Comparison of ENCODE assay signal across 30 mouse cellular contexts in genomic region chr6:145069397-145069796, GRCm38 (mm10). TPM values are rescaled to one million over a fixed set of nuclear protein-coding genes. Genes with fewer than 3 reads are reported as not detected.
DNase-seq lines count a peak whose midpoint lies in the region; ATAC-seq and TF ChIP-seq lines count a peak whose summit lies in the region.
"Had no signal": no experiment of that assay in that cellular context is flagged by ENCODE, and none has a peak within 500 bp of the region (broad histone marks: within the 10 kb centered on the region; RNA-seq: fewer than 3 reads in every experiment).

No protein-coding gene starts in this region.

- H3K4me1 ChIP-seq in heart, embryonic 10.5 days, result peaks cover 14% of the 10 kb centered on the region; the same call in 1 of the 2 replicates
- peaks cover under 1 to 17% of the 10 kb centered on the region in 2 experiments; a peak in 3 of 4 replicates for H3K4me1 ChIP-seq in ES-E14 (ENCODE audit: control insufficient read depth in 2 of 2, insufficient read depth in 2 of 2, low read length in 2 of 2, poor library complexity in 1 of 2)
- H3K4me1 ChIP-seq: embryonic facial prominence, embryonic 13.5 days; heart, embryonic 12.5 days; heart, embryonic 15.5 days; intestine, embryonic 15.5 days had no signal

- H3K9ac ChIP-seq in ES-E14 (ENCODE audit: insufficient read depth, low read depth, low read length, poor library complexity, severe bottlenecking), result peak overlapping the region; percentile 10; the same call in 1 of the 2 replicates
- H3K9ac ChIP-seq: embryonic facial prominence, embryonic 13.5 days; forebrain, embryonic 12.5 days; forebrain, embryonic 15.5 days; heart, embryonic 12.5 days; heart, embryonic 15.5 days; hindbrain, embryonic 13.5 days; intestine, embryonic 15.5 days had no signal

- H3K9me3 ChIP-seq in heart, embryonic 10.5 days, result no peaks in the 10 kb centered on the region
- no peaks in the 10 kb centered on the region for H3K9me3 ChIP-seq in ES-E14 (ENCODE audit: control insufficient read depth, insufficient read depth, low read depth, low read length)
- H3K9me3 ChIP-seq: embryonic facial prominence, embryonic 10.5 days; embryonic facial prominence, embryonic 13.5 days; forebrain, embryonic 12.5 days; forebrain, embryonic 15.5 days; heart, embryonic 12.5 days; heart, embryonic 15.5 days; hindbrain, embryonic 10.5 days; hindbrain, embryonic 13.5 days; intestine, embryonic 15.5 days had no signal

- in situ Hi-C loops in ES-E14 (cut with MboI; ENCODE audit: low sequenced_read_pairs in 2 of 2, unreplicated experiment in 2 of 2), result no loop called here

- no peak overlapping the region for H3K27ac ChIP-seq in heart, embryonic 10.5 days
- H3K27ac ChIP-seq in ES-E14 (ENCODE audit: insufficient read depth, low read depth, low read length, poor library complexity, severe bottlenecking), result no peak overlapping the region
- H3K27ac ChIP-seq: embryonic facial prominence, embryonic 10.5 days; embryonic facial prominence, embryonic 13.5 days; forebrain, embryonic 12.5 days; forebrain, embryonic 15.5 days; heart, embryonic 15.5 days; hindbrain, embryonic 10.5 days; hindbrain, embryonic 13.5 days; intestine, embryonic 15.5 days had no signal

- H3K36me3 ChIP-seq in heart, embryonic 10.5 days, result no peaks in the 10 kb centered on the region
- H3K36me3 ChIP-seq in ES-E14 (ENCODE audit: control insufficient read depth, insufficient read depth, low read length, poor library complexity, severe bottlenecking), result peaks cover 27% of the 10 kb centered on the region
- H3K36me3 ChIP-seq: embryonic facial prominence, embryonic 10.5 days; embryonic facial prominence, embryonic 13.5 days; forebrain, embryonic 12.5 days; forebrain, embryonic 15.5 days; heart, embryonic 12.5 days; heart, embryonic 15.5 days; hindbrain, embryonic 13.5 days; intestine, embryonic 15.5 days had no signal

- intact Hi-C loops in heart, postnatal 25 days (cut with DNase I), result no loop called here

- peaks cover 8% of the 10 kb centered on the region for H3K27me3 ChIP-seq in heart, embryonic 10.5 days (ENCODE audit: insufficient read depth, poor library complexity, severe bottlenecking)
- H3K27me3 ChIP-seq: CH12.LX; forebrain, embryonic 12.5 days; forebrain, embryonic 15.5 days had no signal

- 92% methylated on average over 7 of the region's 7 CpGs for WGBS in heart, embryonic 10.5 days

- peak; percentile 42 to 56; a peak in 3 of 4 replicates for ATAC-seq in hematopoietic stem cell, adult 5-6 weeks (replicated peaks in 1 of 2; ENCODE audit: insufficient read depth in 1 of 2, low FRiP score in 2 of 2, low TSS enrichment in 1 of 2, low read depth in 1 of 2, poor library complexity in 2 of 2, severe bottlenecking in 2 of 2)
- ATAC-seq: forebrain, embryonic 15.5 days; hindbrain, embryonic 16.5 days; intestine, embryonic 15.5 days had no signal

- no peak overlapping the region for H3K4me3 ChIP-seq in heart, embryonic 10.5 days
- no peak overlapping the region for H3K4me3 ChIP-seq in ES-E14 (ENCODE audit: insufficient read depth in 1 of 2, low read depth in 1 of 2, low read length in 2 of 2, poor library complexity in 1 of 2, severe bottlenecking in 1 of 2)
- H3K4me3 ChIP-seq: embryonic facial prominence, embryonic 10.5 days; embryonic facial prominence, embryonic 13.5 days; erythroblast, embryonic 14.5 days; forebrain, embryonic 12.5 days; forebrain, embryonic 15.5 days; heart, embryonic 12.5 days; heart, embryonic 15.5 days; hindbrain, embryonic 10.5 days; hindbrain, embryonic 13.5 days; intestine, embryonic 15.5 days had no signal

- peak; percentile 51 for DNase-seq in heart, embryonic 10.5 days (ENCODE audit: low spot score)
- no peak for DNase-seq in heart, postnatal 25 days (ENCODE audit: low spot score)
- DNase-seq in ES-E14 (ENCODE audit: low read depth, low spot score) (no peak), ZHBTc4 (ENCODE audit: low read depth, low spot score) (peak; percentile 66)
- no peak for DNase-seq in layer of hippocampus, adult 9-10 months (ENCODE audit: low spot score)
- DNase-seq in layer of hippocampus, postnatal 36 days, result no peak
- no peak for DNase-seq in spleen, postnatal 36 days (ENCODE audit: low spot score in 2 of 2)
- DNase-seq: adrenal gland, postnatal 25 days; B cell, adult 2 months; cerebellum, adult 2 months; cerebellum, adult 9-11 months; cerebellum, postnatal 25 days; embryo, embryonic 11 days; gastrocnemius, postnatal 25 days; heart, postnatal 10 days; kidney, adult 11 months had no signal

TF ChIP-seq in ES-E14, 5 proteins besides CTCF, POLR2A, EP300 and RAD21:
- TF ChIP-seq CHD2 (IDR thresholded peaks at IDR 0.05; ENCODE audit: low read depth, low read length) (no peak), MAFK (IDR thresholded peaks at IDR 0.05; ENCODE audit: insufficient read depth, low read depth, low read length) (no peak), HCFC1 (IDR thresholded peaks at IDR 0.05; ENCODE audit: borderline replicate concordance, insufficient read depth, low read length) (no peak), ZC3H11A (IDR thresholded peaks at IDR 0.05; ENCODE audit: borderline replicate concordance, low read depth, low read length) (no peak), ZNF384 (IDR thresholded peaks at IDR 0.05; ENCODE audit: low read depth, low read length) (no peak)

RNA-seq across cellular contexts. Expression of gene Bcat1, which starts 6.6 kb away (rescaled TPM):
- 33.2 and 49.6 TPM in 2 replicates for polyA plus RNA-seq in heart, embryonic 10.5 days (2016; fragmentation: Nextera tagmentation; extraction: Ambion mirVana)
- total RNA-seq in heart, postnatal 25 days (2021), result 1 to 10 TPM; 1.5 to 1.6 TPM
- 121 and 180 TPM in 2 replicates for total RNA-seq in ES-E14 (2012; rRNA removed)
- 0.79 TPM in 1 of 2 replicates, not detected in the other for total RNA-seq in hematopoietic stem cell, adult 5-6 weeks (2017)
- total RNA-seq in layer of hippocampus, postnatal 36 days (2021), result 100 to 1,000 TPM; 100 to 102 TPM
- total RNA-seq: MEL had no signal
- polyA plus RNA-seq: erythroblast, embryonic 14.5 days had no signal

RNA-seq across cellular contexts. Expression of gene Lrmp, which starts 46.1 kb away (rescaled TPM):
- polyA plus RNA-seq in heart, embryonic 10.5 days (2016; fragmentation: Nextera tagmentation; extraction: Ambion mirVana), result 2.3 and 4.8 TPM in 2 replicates
- total RNA-seq in heart, postnatal 25 days (2021), result 1 to 10 TPM; 2.0 to 2.7 TPM
- total RNA-seq in ES-E14 (2012; rRNA removed), result 8.6 and 10.4 TPM in 2 replicates
- total RNA-seq in hematopoietic stem cell, adult 5-6 weeks (2017), result 102 and 122 TPM in 2 replicates
- total RNA-seq in layer of hippocampus, postnatal 36 days (2021), result 1 to 10 TPM; 3.2 to 3.3 TPM

Comparison
In these comparisons a context has a peak if more than half of its experiments do, and no peak if none do; other contexts are left out.
1. DNase-seq: peak in heart, embryonic 10.5 days (single experiment) and ZHBTc4 (single experiment); none in heart, postnatal 25 days (single experiment), ES-E14 (single experiment), layer of hippocampus, adult 9-10 months (single experiment), layer of hippocampus, postnatal 36 days (0 of 2) and spleen, postnatal 36 days (0 of 2).
2. RNA of gene Bcat1, which starts 6.6 kb away (total RNA-seq): 121 to 180 TPM in ES-E14 and 100 to 102 TPM in layer of hippocampus, postnatal 36 days; 1.5 to 1.6 TPM in heart, postnatal 25 days and 0.79 TPM in hematopoietic stem cell, adult 5-6 weeks; every median in the first group is over 10 times any median in the second.